Mouse (Mus musculus): ENCODE data around the gene Ubtd2. TPM values are rescaled to one million over a fixed set of nuclear protein-coding genes. Genes with fewer than 3 reads are reported as not detected.

Gene Ubtd2
- polyA plus RNA-seq, 1 experiment from 2014 or later = 27.1 TPM

Other genes with a start within 250 kb of the Ubtd2 start
- 42.6 and 50.9 TPM in 2 replicates for gene Snrnp25, start 250.0 kb upstream of the Ubtd2 start, polyA plus RNA-seq (2015; fragmentation: Nextera tagmentation; extraction: Ambion mirVana)
- 35.6 and 44.2 TPM in 2 replicates for gene Rhbdf1, start 233.1 kb upstream of the Ubtd2 start, polyA plus RNA-seq (2015; fragmentation: Nextera tagmentation; extraction: Ambion mirVana)
- gene Mpg, start 228.9 kb upstream of the Ubtd2 start, polyA plus RNA-seq (2015; fragmentation: Nextera tagmentation; extraction: Ambion mirVana) = 19.1 and 20.4 TPM in 2 replicates
- 30.4 and 33.0 TPM in 2 replicates for gene Nprl3, start 187.7 kb upstream of the Ubtd2 start, polyA plus RNA-seq (2015; fragmentation: Nextera tagmentation; extraction: Ambion mirVana)
- 61.3 and 82.7 TPM in 2 replicates for gene Hba-x, start 179.0 kb upstream of the Ubtd2 start, polyA plus RNA-seq (2015; fragmentation: Nextera tagmentation; extraction: Ambion mirVana)
- 15,213 and 16,163 TPM in 2 replicates for gene Hba-a1, start 171.9 kb upstream of the Ubtd2 start, polyA plus RNA-seq (2015; fragmentation: Nextera tagmentation; extraction: Ambion mirVana)
- 1.5 and 1.7 TPM in 2 replicates for gene Hbq1b, start 168.4 kb upstream of the Ubtd2 start, polyA plus RNA-seq (2015; fragmentation: Nextera tagmentation; extraction: Ambion mirVana)
- gene Hba-a2, start 158.9 kb upstream of the Ubtd2 start, polyA plus RNA-seq (2015; fragmentation: Nextera tagmentation; extraction: Ambion mirVana) = 36,578 and 41,568 TPM in 2 replicates
- 1.6 and 2.8 TPM in 2 replicates for gene Hbq1a, start 155.3 kb upstream of the Ubtd2 start, polyA plus RNA-seq (2015; fragmentation: Nextera tagmentation; extraction: Ambion mirVana)
- gene Sh3pxd2b, start 107.5 kb upstream of the Ubtd2 start, polyA plus RNA-seq (2015; fragmentation: Nextera tagmentation; extraction: Ambion mirVana) = 10.0 and 10.9 TPM in 2 replicates
- 0.40 and 0.56 TPM in 2 replicates for gene Efcab9, start 76.7 kb downstream of the Ubtd2 start, polyA plus RNA-seq (2015; fragmentation: Nextera tagmentation; extraction: Ambion mirVana)
- 4.1 and 5.5 TPM in 2 replicates for gene Stk10, start 77.9 kb downstream of the Ubtd2 start, polyA plus RNA-seq (2015; fragmentation: Nextera tagmentation; extraction: Ambion mirVana)
- gene Fbxw11, start 187.4 kb downstream of the Ubtd2 start, polyA plus RNA-seq (2015; fragmentation: Nextera tagmentation; extraction: Ambion mirVana) = 63.5 and 70.5 TPM in 2 replicates